Mouse (Mus musculus): ENCODE measurements around the gene Zfp871.
"Not testable (repeated sequence)": the region's sequence is repeated elsewhere in the genome, so short reads cannot be mapped to it uniquely, and the experiment has no call there.

Zfp871 gene

DNA sequence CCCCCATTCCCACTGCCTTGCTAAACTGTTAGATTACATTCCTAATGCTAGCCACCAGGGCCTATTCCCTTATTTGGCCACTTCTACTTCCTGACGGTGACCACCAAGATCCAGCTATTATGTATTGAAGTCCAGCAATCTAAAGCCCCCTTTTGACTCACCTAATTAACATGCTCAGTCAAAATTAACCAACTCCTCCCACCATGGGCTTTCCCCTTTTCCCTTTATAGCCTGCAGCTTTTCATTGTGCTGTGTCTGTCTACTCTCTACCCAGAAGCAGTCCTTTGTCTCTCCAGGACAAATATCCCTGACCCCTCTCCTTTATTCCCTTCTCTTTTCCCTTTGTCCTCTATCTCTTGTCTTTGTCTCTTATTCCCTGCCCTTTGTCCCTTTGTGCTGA, 47.0 kb downstream of the Zfp871 start:
- DNase-seq (ENCODE audit: extremely low read depth, insufficient read length, low spot score) = no peak

DNA sequence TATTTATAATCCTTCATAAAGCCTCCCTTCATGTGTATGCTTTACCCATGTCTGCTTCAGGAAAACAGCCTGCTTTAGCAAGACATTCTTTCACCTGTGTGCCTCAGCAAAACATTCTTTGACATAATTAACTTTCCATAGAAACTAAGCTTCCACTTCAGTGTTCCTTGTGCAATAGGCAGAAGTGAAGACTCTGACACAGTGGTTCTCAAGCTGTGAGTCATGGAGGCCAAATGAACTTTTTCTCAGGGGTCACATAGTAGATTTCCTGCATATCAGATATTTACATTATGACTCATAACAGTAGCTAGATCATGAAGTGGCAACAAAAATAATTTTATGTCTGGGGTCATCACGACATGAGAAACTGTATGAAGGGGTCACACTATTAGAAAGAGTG, 49.7 kb downstream of the Zfp871 start:
- no peak for DNase-seq (ENCODE audit: extremely low read depth, insufficient read length, low spot score)

DNA sequence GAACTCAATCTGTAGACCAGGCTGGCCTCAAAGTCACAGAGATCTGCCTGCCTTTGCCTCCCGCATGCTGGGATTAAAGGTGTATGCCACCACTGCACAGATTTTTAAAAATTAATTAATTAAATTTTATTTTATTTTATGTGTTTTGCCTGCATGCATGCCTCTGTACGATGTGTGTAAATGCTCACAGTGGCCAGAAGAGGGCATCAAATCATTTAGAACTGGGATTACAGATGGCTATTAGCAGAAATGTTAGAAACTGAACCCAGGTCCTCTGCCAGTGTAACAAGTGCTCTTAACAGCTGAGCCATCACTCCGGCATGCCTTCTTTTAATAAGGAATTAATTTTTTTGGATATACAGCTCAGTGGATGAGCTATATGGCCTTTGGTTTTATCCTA, 59.1 kb downstream of the Zfp871 start:
- DNase-seq (ENCODE audit: extremely low read depth, insufficient read length, low spot score) = no peak

DNA sequence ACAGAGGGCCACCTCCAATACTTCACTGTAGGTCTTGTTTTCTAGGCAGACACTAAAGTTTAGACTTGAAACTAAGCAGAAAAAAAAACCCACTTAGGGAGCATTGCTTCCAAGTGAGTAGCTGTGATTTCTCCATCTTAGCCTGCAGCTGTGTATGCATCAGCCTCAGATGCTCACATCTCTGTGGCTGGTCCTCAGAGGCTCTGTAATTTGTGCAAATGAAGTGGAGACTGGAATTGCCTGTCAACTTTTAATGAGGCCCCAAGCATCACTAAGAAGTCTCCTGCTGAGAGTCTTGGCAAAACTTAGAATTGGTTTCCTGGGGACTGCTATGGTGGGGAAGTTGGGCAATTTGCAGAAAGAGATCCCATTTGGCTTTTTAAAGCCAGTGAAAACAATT, 61.7 kb downstream of the Zfp871 start:
- DNase-seq (ENCODE audit: extremely low read depth, insufficient read length, low spot score) = not testable (repeated sequence)

DNA sequence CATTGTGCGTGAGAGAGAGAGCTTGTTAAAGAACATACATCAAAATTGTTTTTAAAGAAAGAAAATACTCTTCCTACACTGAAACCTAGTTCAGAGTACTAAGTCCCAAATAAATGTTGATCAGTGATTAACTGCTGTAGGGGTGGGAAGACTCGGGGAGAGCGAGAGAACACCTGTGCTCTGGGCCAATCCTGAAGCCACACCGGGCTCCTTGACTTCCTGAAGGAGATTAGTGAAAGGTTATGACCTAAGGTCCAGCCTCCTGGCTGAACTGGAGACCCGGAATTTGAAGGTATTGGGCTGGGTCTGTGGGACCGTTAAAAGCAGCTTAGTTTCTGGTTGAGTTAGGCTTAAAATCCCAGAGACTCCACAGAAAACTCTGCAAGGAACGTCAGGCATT, 65.3 kb downstream of the Zfp871 start:
- DNase-seq (ENCODE audit: extremely low read depth, insufficient read length, low spot score) = no peak

DNA sequence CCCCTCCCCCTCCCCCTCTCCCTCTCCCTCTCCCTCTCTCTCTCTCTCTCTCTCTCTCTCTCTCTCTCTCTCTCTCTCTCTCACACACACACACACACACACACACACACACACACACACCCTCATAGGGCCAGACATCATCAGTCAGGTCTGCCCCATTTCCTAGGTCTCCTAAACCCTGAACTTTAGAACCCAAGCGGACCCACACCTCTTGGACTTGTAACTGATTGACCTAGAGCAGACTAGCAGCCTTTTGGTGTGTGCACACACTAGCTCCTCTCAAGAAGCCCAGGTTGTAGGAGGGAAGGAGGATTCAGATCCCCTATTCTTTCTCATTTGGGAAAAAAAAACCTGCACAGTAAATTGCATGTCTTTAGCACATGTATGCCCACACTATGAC, 65.9 kb downstream of the Zfp871 start:
- DNase-seq (ENCODE audit: extremely low read depth, insufficient read length, low spot score) = not testable (repeated sequence)

Data from 3134 (cell line).